Mouse (Mus musculus): ENCODE data around the gene Ostm1. TPM values are rescaled to one million over a fixed set of nuclear protein-coding genes. Genes with fewer than 3 reads are reported as not detected.

Ostm1 gene
- polyA plus RNA-seq, 1 experiment from 2014 or later = 13.5 TPM

- Histone ChIP-seq H3K4me2 (replicated peaks; ENCODE audit: low read depth) (no peak overlapping the region), H3K4me1 (replicated peaks; ENCODE audit: control insufficient read depth, insufficient read depth) (0 out of 2 replicates have a peak, but pooled peaks cover 2% of the 10 kb centered on the region), H3K27me3 (ENCODE audit: control insufficient read depth, insufficient read depth, low read length) (no peaks in the 10 kb centered on the region), H3K4me3 (ENCODE audit: low read depth, low read length) (no peak overlapping the region), H3K27ac (replicated peaks) (no peak overlapping the region), H3K36me3 (ENCODE audit: control insufficient read depth, insufficient read depth, low read length) (no peaks in the 10 kb centered on the region), H3K9me3 (ENCODE audit: control insufficient read depth, low read length) (no peaks in the 10 kb centered on the region), H3K9ac (ENCODE audit: low read length) (no peak overlapping the region)
- no peak for DNase-seq (ENCODE audit: low spot score)
- WGBS = 16% methylated on average over 9 of the region's 9 CpGs
- no peak for ATAC-seq (ENCODE audit: low FRiP score, low TSS enrichment)
- TF ChIP-seq EP300 (optimal IDR thresholded peaks at IDR 0.05) (no peak), CTCF (IDR thresholded peaks at IDR 0.05; ENCODE audit: low read depth) (no peak)
Observed at GRCm38 (mm10) chr10:42714676-42715075, 131.1 kb downstream of the Ostm1 start.

GRCm38 (mm10) chr10:42715366-42716035 lies 131.9 kb downstream of the Ostm1 start:
- Histone ChIP-seq H3K36me3 (ENCODE audit: control insufficient read depth, insufficient read depth, low read length) (no peaks in the 10 kb centered on the region), H3K4me1 (replicated peaks; ENCODE audit: control insufficient read depth, insufficient read depth) (0 out of 2 replicates have a peak, but pooled peaks cover 2% of the 10 kb centered on the region), H3K9ac (ENCODE audit: low read length) (no peak overlapping the region), H3K27me3 (ENCODE audit: control insufficient read depth, insufficient read depth, low read length) (no peaks in the 10 kb centered on the region), H3K4me2 (replicated peaks; ENCODE audit: low read depth) (peak overlapping the region; percentile 44), H3K9me3 (ENCODE audit: control insufficient read depth, low read length) (no peaks in the 10 kb centered on the region), H3K4me3 (ENCODE audit: low read depth, low read length) (no peak overlapping the region), H3K27ac (replicated peaks) (no peak overlapping the region)
- WGBS = 26% methylated on average over 19 of the region's 19 CpGs
- ATAC-seq (ENCODE audit: low FRiP score, low TSS enrichment) = no peak
- peak; percentile 38 for DNase-seq (ENCODE audit: low spot score)
- TF ChIP-seq CTCF (IDR thresholded peaks at IDR 0.05; ENCODE audit: low read depth) (no peak), EP300 (optimal IDR thresholded peaks at IDR 0.05) (no peak)

- no peak overlapping the region for H3K27ac ChIP-seq (replicated peaks)
- no peaks in the 10 kb centered on the region for H3K36me3 ChIP-seq (ENCODE audit: control insufficient read depth, insufficient read depth, low read length)
- 88% methylated on average over 5 of the region's 5 CpGs for WGBS
- H3K4me3 ChIP-seq (ENCODE audit: low read depth, low read length) = no peak overlapping the region
- no peaks in the 10 kb centered on the region for H3K27me3 ChIP-seq (ENCODE audit: control insufficient read depth, insufficient read depth, low read length)
- H3K9ac ChIP-seq (ENCODE audit: low read length) = no peak overlapping the region
- no peak overlapping the region for H3K4me2 ChIP-seq (replicated peaks; ENCODE audit: low read depth)
- DNase-seq (ENCODE audit: low spot score) = no peak
- no peak for TF ChIP-seq CTCF (IDR thresholded peaks at IDR 0.05; ENCODE audit: low read depth)
- TF ChIP-seq EP300 (optimal IDR thresholded peaks at IDR 0.05) = no peak
- H3K9me3 ChIP-seq (ENCODE audit: control insufficient read depth, low read length) = no peaks in the 10 kb centered on the region
- no peak for ATAC-seq (ENCODE audit: low FRiP score, low TSS enrichment)
- H3K4me1 ChIP-seq (replicated peaks; ENCODE audit: control insufficient read depth, insufficient read depth) = no peaks in the 10 kb centered on the region
Observed at GRCm38 (mm10) chr10:42722116-42722515, 138.5 kb downstream of the Ostm1 start.

GRCm38 (mm10) chr10:42723275-42724232 lies 139.9 kb downstream of the Ostm1 start:
- no peaks in the 10 kb centered on the region for H3K36me3 ChIP-seq (ENCODE audit: control insufficient read depth, insufficient read depth, low read length)
- no peak for ATAC-seq (ENCODE audit: low FRiP score, low TSS enrichment)
- DNase-seq (ENCODE audit: low spot score) = no peak
- H3K4me2 ChIP-seq (replicated peaks; ENCODE audit: low read depth) = no peak overlapping the region
- no peak overlapping the region for H3K27ac ChIP-seq (replicated peaks)
- no peak overlapping the region for H3K9ac ChIP-seq (ENCODE audit: low read length)
- no peak for TF ChIP-seq EP300 (optimal IDR thresholded peaks at IDR 0.05)
- no peak for TF ChIP-seq CTCF (IDR thresholded peaks at IDR 0.05; ENCODE audit: low read depth)
- no peaks in the 10 kb centered on the region for H3K9me3 ChIP-seq (ENCODE audit: control insufficient read depth, low read length)
- 75% methylated on average over 13 of the region's 13 CpGs for WGBS
- no peaks in the 10 kb centered on the region for H3K4me1 ChIP-seq (replicated peaks; ENCODE audit: control insufficient read depth, insufficient read depth)
- no peaks in the 10 kb centered on the region for H3K27me3 ChIP-seq (ENCODE audit: control insufficient read depth, insufficient read depth, low read length)
- H3K4me3 ChIP-seq (ENCODE audit: low read depth, low read length) = no peak overlapping the region

- Histone ChIP-seq H3K27me3 (ENCODE audit: control insufficient read depth, insufficient read depth, low read length) (no peaks in the 10 kb centered on the region), H3K4me2 (replicated peaks; ENCODE audit: low read depth) (no peak overlapping the region), H3K27ac (replicated peaks) (no peak overlapping the region), H3K9me3 (ENCODE audit: control insufficient read depth, low read length) (no peaks in the 10 kb centered on the region), H3K4me1 (replicated peaks; ENCODE audit: control insufficient read depth, insufficient read depth) (no peaks in the 10 kb centered on the region), H3K9ac (ENCODE audit: low read length) (no peak overlapping the region), H3K36me3 (ENCODE audit: control insufficient read depth, insufficient read depth, low read length) (no peaks in the 10 kb centered on the region), H3K4me3 (ENCODE audit: low read depth, low read length) (no peak overlapping the region)
- WGBS = 77% methylated on average over 2 of the region's 2 CpGs
- DNase-seq (ENCODE audit: low spot score) (no peak), ATAC-seq (ENCODE audit: low FRiP score, low TSS enrichment) (no peak)
- TF ChIP-seq EP300 (optimal IDR thresholded peaks at IDR 0.05) (no peak), CTCF (IDR thresholded peaks at IDR 0.05; ENCODE audit: low read depth) (no peak)
Observed at GRCm38 (mm10) chr10:42729607-42730006, 146.0 kb downstream of the Ostm1 start.
